Mouse (Mus musculus) E14TG2a.4 (cell line): ENCODE measurements around the gene Timp4.

Experiments used
- CTCF ChIP-seq: conservative IDR thresholded peaks from 2 replicates; pipeline ENCODE4 v1.5.1; 2014; ENCODE audit warnings: low read length
- NANOG ChIP-seq: IDR thresholded peaks from 2 replicates; pipeline ENCODE4 v1.6.1; 2014; ENCODE audit warnings: borderline replicate concordance, low read length, mixed read lengths

DNA sequence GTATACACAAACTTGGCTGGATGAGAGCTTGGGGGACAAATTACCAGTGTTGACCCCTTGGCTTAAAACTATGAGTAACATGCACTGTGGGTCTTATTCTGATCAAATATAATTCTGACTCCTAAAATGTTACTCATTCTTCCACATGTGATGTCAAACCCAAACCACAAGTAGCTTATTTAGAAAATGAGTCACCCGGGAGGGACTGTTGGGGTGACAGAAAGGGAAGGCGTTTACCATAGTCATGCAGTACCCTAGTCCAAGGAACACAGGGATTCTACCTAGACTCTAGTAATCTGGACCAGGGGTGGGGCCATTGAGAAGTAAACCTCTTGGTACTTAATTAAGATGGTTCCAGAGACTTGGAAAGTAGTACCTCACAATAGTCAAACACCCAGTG lies 32.1 kb upstream of the Timp4 start:
- TF ChIP-seq CTCF (no peak), NANOG (no peak)
